Mouse (Mus musculus) neural tube, embryonic 14.5 days (tissue): ENCODE measurements at regions not wholly inside any gene's neighbourhood (a gene's known extent, or its start where the extent isn't known, plus 50 kb on each side); places are given as distances from the start of the nearest gene placed in this dataset.
"Not testable (repeated sequence)": the region's sequence is repeated elsewhere in the genome, so short reads cannot be mapped to it uniquely, and the experiment has no call there.

Experiments used
- ATAC-seq: fragments of 200-750 bp; cut with Nextera tagmentation; 2 replicates; pipeline ENCODE4 v1.8.0; 2017; ENCODE audit warnings: low read depth, mild to moderate bottlenecking, moderate TSS enrichment, moderate library complexity
- H3K27ac ChIP-seq: fragments of 300-500 bp; sonication (generic); 2 replicates; pipeline ENCODE4 v1.5.1; 2014; ENCODE audit warnings: low read depth, mild to moderate bottlenecking, control low read depth, low read length, moderate library complexity, mixed read lengths
- H3K27me3 ChIP-seq: fragments of 300-500 bp; sonication (generic); 2 replicates; pipeline ENCODE4 v1.6.1; 2014; ENCODE audit warnings: low read length; ENCODE audit not compliant: control insufficient read depth, insufficient read depth
- H3K36me3 ChIP-seq: fragments of 300-500 bp; sonication (generic); 2 replicates; pipeline ENCODE4 v1.6.1; 2014; ENCODE audit warnings: low read length, mixed read lengths; ENCODE audit not compliant: control insufficient read depth, insufficient read depth
- H3K4me1 ChIP-seq: fragments of 300-500 bp; sonication (generic); 2 replicates; pipeline ENCODE4 v1.6.1; 2014; ENCODE audit warnings: low read length; ENCODE audit not compliant: control insufficient read depth, insufficient read depth
- H3K4me2 ChIP-seq: fragments of 300-500 bp; sonication (generic); 2 replicates; pipeline ENCODE4 v1.6.1; 2014; ENCODE audit warnings: mild to moderate bottlenecking, low read depth, low read length, control low read depth
- H3K4me3 ChIP-seq: fragments of 300-500 bp; sonication (generic); 2 replicates; pipeline ENCODE4 v1.5.1; 2014; ENCODE audit warnings: low read depth, low read length, control low read depth, mixed read lengths
- H3K9ac ChIP-seq: fragments of 300-500 bp; sonication (generic); replicated peaks from 2 replicates; pipeline ENCODE4 v1.6.1; 2014; ENCODE audit warnings: low read depth, mild to moderate bottlenecking, control low read depth, low read length, mixed read lengths
- H3K9me3 ChIP-seq: fragments of 300-500 bp; sonication (generic); 2 replicates; pipeline ENCODE4 v1.6.1; 2016; ENCODE audit warnings: low read length; ENCODE audit not compliant: control insufficient read depth
- WGBS: fragments of 180-500 bp; shearing (Covaris S2); extraction: QIAGEN DNeasy Blood & Tissue Kit; methylation state at CpG from one replicate; pipeline ENCODE4 v1.1.7; 2014; 5-methylcytosine and 5-hydroxymethylcytosine counted together

- H3K36me3 ChIP-seq = no peaks in the 10 kb centered on the region
- H3K4me1 ChIP-seq = no peaks in the 10 kb centered on the region
- no peak for ATAC-seq
- H3K27ac ChIP-seq = no peak overlapping the region
- no peaks in the 10 kb centered on the region for H3K27me3 ChIP-seq
- no peaks in the 10 kb centered on the region for H3K9me3 ChIP-seq
- WGBS = 50% methylated on average over 2 of the region's 2 CpGs
- H3K9ac ChIP-seq = no peak overlapping the region
- H3K4me3 ChIP-seq = no peak overlapping the region
- no peak overlapping the region for H3K4me2 ChIP-seq
These were observed 178.4 kb downstream of the Teddm3 start for GRCm38 (mm10) chr16:20975406-20975805.

- no peaks in the 10 kb centered on the region for H3K4me1 ChIP-seq
- H3K27ac ChIP-seq = no peak overlapping the region
- H3K27me3 ChIP-seq = no peaks in the 10 kb centered on the region
- no peak overlapping the region for H3K9ac ChIP-seq
- no peak overlapping the region for H3K4me3 ChIP-seq
- no peaks in the 10 kb centered on the region for H3K9me3 ChIP-seq
- no peak overlapping the region for H3K4me2 ChIP-seq
- no peak for ATAC-seq
- no peaks in the 10 kb centered on the region for H3K36me3 ChIP-seq
These were observed 181.4 kb downstream of the Teddm3 start for GRCm38 (mm10) chr16:20972442-20972841.

- H3K27me3 ChIP-seq = no peaks in the 10 kb centered on the region
- no peak overlapping the region for H3K9ac ChIP-seq
- no peak overlapping the region for H3K27ac ChIP-seq
- no peaks in the 10 kb centered on the region for H3K9me3 ChIP-seq
- H3K4me1 ChIP-seq = no peaks in the 10 kb centered on the region
- H3K36me3 ChIP-seq = no peaks in the 10 kb centered on the region
- H3K4me2 ChIP-seq = no peak overlapping the region
- whole genome bisulfite sequencing = 55% methylated on average over 10 of the region's 10 CpGs
- ATAC-seq = peak; percentile 21; the same call in 1 of the 2 replicates
- H3K4me3 ChIP-seq = no peak overlapping the region
These were observed 194.9 kb downstream of the Teddm3 start for GRCm38 (mm10) chr16:20958905-20959304.

- no peak overlapping the region for H3K4me3 ChIP-seq
- no peaks in the 10 kb centered on the region for H3K4me1 ChIP-seq
- no peak for ATAC-seq
- no peak overlapping the region for H3K9ac ChIP-seq
- no peak overlapping the region for H3K27ac ChIP-seq
- no peaks in the 10 kb centered on the region for H3K27me3 ChIP-seq
- no peaks in the 10 kb centered on the region for H3K36me3 ChIP-seq
- 63% methylated on average over 1 of the region's 1 CpGs for WGBS
- H3K4me2 ChIP-seq = no peak overlapping the region
- no peaks in the 10 kb centered on the region for H3K9me3 ChIP-seq
These were observed 202.4 kb upstream of the Thpo start for GRCm38 (mm10) chr16:20936722-20937121.

GRCm38 (mm10) chr16:20934846-20935245 lies 200.5 kb upstream of the Thpo start:
- ATAC-seq, H3K27me3 ChIP-seq, H3K36me3 ChIP-seq, H3K9me3 ChIP-seq, H3K4me1 ChIP-seq, H3K4me3 ChIP-seq, H3K4me2 ChIP-seq, H3K27ac ChIP-seq, H3K9ac ChIP-seq: not testable (repeated sequence)

GRCm38 (mm10) chr16:20930003-20930402 lies 195.7 kb upstream of the Thpo start:
- WGBS = 91% methylated on average over 5 of the region's 5 CpGs

GRCm38 (mm10) chr16:20925776-20926175 lies 191.5 kb upstream of the Thpo start:
- not testable (repeated sequence) for H3K4me2 ChIP-seq, H3K9me3 ChIP-seq, H3K4me3 ChIP-seq, H3K36me3 ChIP-seq, H3K27ac ChIP-seq, H3K4me1 ChIP-seq, H3K27me3 ChIP-seq, ATAC-seq, H3K9ac ChIP-seq

More at GRCm38 (mm10) chr16:20930003-20930402, 195.7 kb upstream of the Thpo start:
- not testable (repeated sequence) for H3K4me3 ChIP-seq, ATAC-seq, H3K9me3 ChIP-seq, H3K27me3 ChIP-seq, H3K27ac ChIP-seq, H3K4me2 ChIP-seq, H3K9ac ChIP-seq, H3K36me3 ChIP-seq, H3K4me1 ChIP-seq

- not testable (repeated sequence) for ATAC-seq, H3K27ac ChIP-seq
- 82% methylated on average over 3 of the region's 3 CpGs for WGBS
These were observed 176.6 kb upstream of the Thpo start for GRCm38 (mm10) chr16:20910864-20911263.

GRCm38 (mm10) chr16:20908467-20909351 lies 174.4 kb upstream of the Thpo start:
- H3K27me3 ChIP-seq, H3K36me3 ChIP-seq, H3K9me3 ChIP-seq, H3K4me2 ChIP-seq, H3K4me1 ChIP-seq, H3K27ac ChIP-seq, H3K4me3 ChIP-seq, H3K9ac ChIP-seq: not testable (repeated sequence)
- WGBS = 53% methylated on average over 13 of the region's 18 CpGs
- ATAC-seq = peak; percentile 81

More at GRCm38 (mm10) chr16:20910864-20911263, 176.6 kb upstream of the Thpo start:
- not testable (repeated sequence) for H3K4me1 ChIP-seq, H3K36me3 ChIP-seq, H3K4me3 ChIP-seq, H3K4me2 ChIP-seq, H3K9ac ChIP-seq, H3K27me3 ChIP-seq, H3K9me3 ChIP-seq
